Mouse (Mus musculus): ENCODE data around the gene Arrdc2. TPM values are rescaled to one million over a fixed set of nuclear protein-coding genes. Genes with fewer than 3 reads are reported as not detected.

The Arrdc2 gene
- total RNA-seq (2021): 10 to 100 TPM; 16.9 to 20.2 TPM

- DNase-seq (ENCODE audit: low spot score in 2 of 2): peak; percentile 96 to 97
- intact Hi-C loops (cut with DNase I): loop anchor here (2.0 to 5.0 kb wide), 3 partner anchors 17 to 121 kb away; partner anchors contain the start of gene Gm3336
These were observed at the start of gene Arrdc2 for GRCm38 (mm10) chr8:70839408-70840351. TSS of gene Arrdc2 (minus strand) at chr8:70839720.

GRCm38 (mm10) chr8:70887669-70888068 lies 48.1 kb upstream of the Arrdc2 start:
- no peak for DNase-seq (ENCODE audit: low spot score in 2 of 2)
- intact Hi-C loops (cut with DNase I): no loop called here

- DNase-seq (ENCODE audit: low spot score in 2 of 2): no peak
- intact Hi-C loops (cut with DNase I): no loop called here
These were observed 46.1 kb upstream of the Arrdc2 start for GRCm38 (mm10) chr8:70885612-70886011.

GRCm38 (mm10) chr8:70884683-70885082 lies 45.2 kb upstream of the Arrdc2 start:
- intact Hi-C loops (cut with DNase I): no loop called here

GRCm38 (mm10) chr8:70884186-70884585 lies 44.7 kb upstream of the Arrdc2 start:
- no peak for DNase-seq (ENCODE audit: low spot score in 2 of 2)
- intact Hi-C loops (cut with DNase I): no loop called here

More at GRCm38 (mm10) chr8:70884683-70885082, 45.2 kb upstream of the Arrdc2 start:
- no peak for DNase-seq (ENCODE audit: low spot score in 2 of 2)

GRCm38 (mm10) chr8:70880546-70880945 lies 41.0 kb upstream of the Arrdc2 start:
- no peak for DNase-seq (ENCODE audit: low spot score in 2 of 2)
- intact Hi-C loops (cut with DNase I): no loop called here

GRCm38 (mm10) chr8:70880126-70880525 lies 40.6 kb upstream of the Arrdc2 start:
- DNase-seq (ENCODE audit: low spot score in 2 of 2): peak in 1 of 2 experiments; percentile 37
- intact Hi-C loops (cut with DNase I): no loop called here

- intact Hi-C loops (cut with DNase I): no loop called here
- DNase-seq (ENCODE audit: low spot score in 2 of 2): no peak
These were observed 40.0 kb upstream of the Arrdc2 start for GRCm38 (mm10) chr8:70879500-70879899.

GRCm38 (mm10) chr8:70878178-70878577 lies 38.7 kb upstream of the Arrdc2 start:
- intact Hi-C loops (cut with DNase I): no loop called here
- no peak for DNase-seq (ENCODE audit: low spot score in 2 of 2)

- intact Hi-C loops (cut with DNase I): no loop called here
- DNase-seq (ENCODE audit: low spot score in 2 of 2): no peak
These were observed 36.9 kb upstream of the Arrdc2 start for GRCm38 (mm10) chr8:70876382-70876781.

- intact Hi-C loops (cut with DNase I): no loop called here
- DNase-seq (ENCODE audit: low spot score in 2 of 2): no peak
These were observed 34.9 kb upstream of the Arrdc2 start for GRCm38 (mm10) chr8:70874441-70874840.

GRCm38 (mm10) chr8:70873364-70873985 lies 34.0 kb upstream of the Arrdc2 start, which contains the start of gene Ccdc124:
TSS of gene Ccdc124 (minus strand) at chr8:70873935.
- intact Hi-C loops (cut with DNase I): loop anchor here (1.0 kb wide), 1 partner anchor 20 kb away; no protein-coding TSS in a partner anchor
- DNase-seq (ENCODE audit: low spot score in 2 of 2): peak; percentile 94 to 97

GRCm38 (mm10) chr8:70872643-70873363 lies 33.3 kb upstream of the Arrdc2 start:
- peak in 1 of 2 experiments; percentile 31 for DNase-seq (ENCODE audit: low spot score in 2 of 2)
- intact Hi-C loops (cut with DNase I): loop anchor here (1.0 kb wide), 1 partner anchor 20 kb away; no protein-coding TSS in a partner anchor

- DNase-seq (ENCODE audit: low spot score in 2 of 2): no peak
- intact Hi-C loops (cut with DNase I): no loop called here
These were observed 31.8 kb upstream of the Arrdc2 start for GRCm38 (mm10) chr8:70871195-70871807.

GRCm38 (mm10) chr8:70869601-70870041 lies 30.1 kb upstream of the Arrdc2 start:
- peak; percentile 73 to 75 for DNase-seq (ENCODE audit: low spot score in 2 of 2)
- intact Hi-C loops (cut with DNase I): loop anchor here (1.0 kb wide), 1 partner anchor 25 kb away; no protein-coding TSS in a partner anchor

GRCm38 (mm10) chr8:70869199-70869571 lies 29.7 kb upstream of the Arrdc2 start:
- DNase-seq (ENCODE audit: low spot score in 2 of 2): no peak
- intact Hi-C loops (cut with DNase I): loop anchor here (1.0 kb wide), 1 partner anchor 25 kb away; no protein-coding TSS in a partner anchor

GRCm38 (mm10) chr8:70868559-70869198 lies 29.2 kb upstream of the Arrdc2 start:
- intact Hi-C loops (cut with DNase I): loop anchor here (1.0 kb wide), 1 partner anchor 24 kb away; no protein-coding TSS in a partner anchor
- peak in 1 of 2 experiments; percentile 35 for DNase-seq (ENCODE audit: low spot score in 2 of 2)

- DNase-seq (ENCODE audit: low spot score in 2 of 2): no peak
- intact Hi-C loops (cut with DNase I): no loop called here
These were observed 27.0 kb upstream of the Arrdc2 start for GRCm38 (mm10) chr8:70866566-70866965.

All from left cerebral cortex, postnatal 36 days (tissue).